Mouse (Mus musculus) heart, adult 11 months (tissue): ENCODE data around the gene Ubald2.

Experiments used
- DNase-seq: peaks from one replicate; pipeline ENCODE4 v3.0.0; 2022

The Ubald2 gene

GRCm38 (mm10) chr11:116416196-116416943 is 17.5 kb upstream of the Ubald2 start:
- peak; percentile 96 for DNase-seq

- no peak for DNase-seq
Measured at GRCm38 (mm10) chr11:116417054-116417453, 16.8 kb upstream of the Ubald2 start.

GRCm38 (mm10) chr11:116418194-116418840 is 15.6 kb upstream of the Ubald2 start:
- DNase-seq, result peak; percentile 93

GRCm38 (mm10) chr11:116418841-116419462 is 14.9 kb upstream of the Ubald2 start:
- peak; percentile 92 for DNase-seq

GRCm38 (mm10) chr11:116421102-116421501 is 12.8 kb upstream of the Ubald2 start:
- no peak for DNase-seq

GRCm38 (mm10) chr11:116422562-116422961 is 11.3 kb upstream of the Ubald2 start:
- DNase-seq, result peak; percentile 36

GRCm38 (mm10) chr11:116423214-116423613 is 10.7 kb upstream of the Ubald2 start:
- DNase-seq, result no peak

- peak; percentile 97 for DNase-seq
Measured at GRCm38 (mm10) chr11:116423782-116424620, 9.9 kb upstream of the Ubald2 start.

GRCm38 (mm10) chr11:116424621-116425407 is 9.1 kb upstream of the Ubald2 start:
- no peak for DNase-seq

- peak; percentile 77 for DNase-seq
Measured at GRCm38 (mm10) chr11:116426328-116426727, 7.6 kb upstream of the Ubald2 start.

GRCm38 (mm10) chr11:116426852-116427575 is 6.9 kb upstream of the Ubald2 start:
- DNase-seq, result peak; percentile 85

- DNase-seq, result peak; percentile 82
Measured at GRCm38 (mm10) chr11:116428872-116429859, 4.7 kb upstream of the Ubald2 start.

GRCm38 (mm10) chr11:116429862-116430613 is 3.9 kb upstream of the Ubald2 start:
- no peak for DNase-seq

- DNase-seq, result no peak
Measured at GRCm38 (mm10) chr11:116430723-116431427, 3.0 kb upstream of the Ubald2 start.

- no peak for DNase-seq
Measured at GRCm38 (mm10) chr11:116431428-116432077, 2.3 kb upstream of the Ubald2 start.

- no peak for DNase-seq
Measured at GRCm38 (mm10) chr11:116432127-116432526, 1.8 kb upstream of the Ubald2 start.

GRCm38 (mm10) chr11:116432593-116433355 is 1.1 kb upstream of the Ubald2 start:
- DNase-seq, result no peak
